Mouse (Mus musculus) neural tube, embryonic 12.5 days (tissue): ENCODE measurements at regions not wholly inside any gene's neighbourhood (a gene's known extent, or its start where the extent isn't known, plus 50 kb on each side); places are given as distances from the start of the nearest gene placed in this dataset. TPM values are rescaled to one million over a fixed set of nuclear protein-coding genes. Genes with fewer than 3 reads are reported as not detected.

Source experiments
- microRNA-seq: library from miRNA; unstranded; fragments of <30 nt; microRNA quantifications from one replicate; pipeline ENCODE4, GENCODE M21; 2017

Small RNA genes in the stretch of these regions (microRNA-seq; reads per million reads assigned to microRNA genes)
- gene Gm44461 = not detected
